Mouse (Mus musculus) midbrain, embryonic 13.5 days (tissue): ENCODE data around the gene Tppp2. TPM values are rescaled to one million over a fixed set of nuclear protein-coding genes. Genes with fewer than 3 reads are reported as not detected.
"Not testable (repeated sequence)": the region's sequence is repeated elsewhere in the genome, so short reads cannot be mapped to it uniquely, and the experiment has no call there.

Source experiments
- ATAC-seq: fragments of 200-750 bp; cut with Nextera tagmentation; 2 replicates; pipeline ENCODE4 v1.8.0; 2017; ENCODE audit warnings: mild to moderate bottlenecking, moderate TSS enrichment, moderate library complexity
- H3K27ac ChIP-seq: fragments of 300-500 bp; sonication (generic); 2 replicates; pipeline ENCODE4 v1.5.1; 2015; ENCODE audit warnings: inconsistent platforms, mild to moderate bottlenecking, moderate library complexity
- H3K27me3 ChIP-seq: fragments of 300-500 bp; sonication (generic); 2 replicates; pipeline ENCODE4 v1.6.1; 2015; ENCODE audit warnings: mild to moderate bottlenecking, inconsistent platforms
- H3K36me3 ChIP-seq: fragments of 300-500 bp; sonication (generic); 2 replicates; pipeline ENCODE4 v1.6.1; 2015; ENCODE audit warnings: mild to moderate bottlenecking, inconsistent platforms
- H3K4me1 ChIP-seq: fragments of 300-500 bp; sonication (generic); replicated peaks from 2 replicates; pipeline ENCODE4 v1.6.1; 2015; ENCODE audit warnings: inconsistent platforms
- H3K4me2 ChIP-seq: fragments of 300-500 bp; sonication (generic); replicated peaks from 2 replicates; pipeline ENCODE4 v1.6.1; 2015; ENCODE audit warnings: moderate library complexity, mild to moderate bottlenecking, inconsistent platforms
- H3K4me3 ChIP-seq: fragments of 300-500 bp; sonication (generic); replicated peaks from 2 replicates; pipeline ENCODE4 v1.5.1; 2015; ENCODE audit warnings: mild to moderate bottlenecking, inconsistent platforms
- H3K9ac ChIP-seq: fragments of 300-500 bp; sonication (generic); replicated peaks from 2 replicates; pipeline ENCODE4 v1.6.1; 2015; ENCODE audit warnings: mild to moderate bottlenecking, inconsistent platforms
- H3K9me3 ChIP-seq: fragments of 300-500 bp; sonication (generic); 2 replicates; pipeline ENCODE4 v1.6.1; 2016; ENCODE audit warnings: mild to moderate bottlenecking, inconsistent platforms
- WGBS: fragments of 180-500 bp; shearing (Covaris S2); methylation state at CpG from one replicate; pipeline ENCODE4 v1.1.7; 2015; 5-methylcytosine and 5-hydroxymethylcytosine counted together
- polyA plus RNA-seq: library from polyadenylated mRNA; unstranded; fragments of >200 nt; fragmentation: Nextera tagmentation; extraction: Ambion mirVana; gene quantifications from 2 replicates; pipeline ENCODE4 v1.2.1, GENCODE M21; 2015

Tppp2 gene
- polyA plus RNA-seq, 1 experiment from 2014 or later: not detected

DNA sequence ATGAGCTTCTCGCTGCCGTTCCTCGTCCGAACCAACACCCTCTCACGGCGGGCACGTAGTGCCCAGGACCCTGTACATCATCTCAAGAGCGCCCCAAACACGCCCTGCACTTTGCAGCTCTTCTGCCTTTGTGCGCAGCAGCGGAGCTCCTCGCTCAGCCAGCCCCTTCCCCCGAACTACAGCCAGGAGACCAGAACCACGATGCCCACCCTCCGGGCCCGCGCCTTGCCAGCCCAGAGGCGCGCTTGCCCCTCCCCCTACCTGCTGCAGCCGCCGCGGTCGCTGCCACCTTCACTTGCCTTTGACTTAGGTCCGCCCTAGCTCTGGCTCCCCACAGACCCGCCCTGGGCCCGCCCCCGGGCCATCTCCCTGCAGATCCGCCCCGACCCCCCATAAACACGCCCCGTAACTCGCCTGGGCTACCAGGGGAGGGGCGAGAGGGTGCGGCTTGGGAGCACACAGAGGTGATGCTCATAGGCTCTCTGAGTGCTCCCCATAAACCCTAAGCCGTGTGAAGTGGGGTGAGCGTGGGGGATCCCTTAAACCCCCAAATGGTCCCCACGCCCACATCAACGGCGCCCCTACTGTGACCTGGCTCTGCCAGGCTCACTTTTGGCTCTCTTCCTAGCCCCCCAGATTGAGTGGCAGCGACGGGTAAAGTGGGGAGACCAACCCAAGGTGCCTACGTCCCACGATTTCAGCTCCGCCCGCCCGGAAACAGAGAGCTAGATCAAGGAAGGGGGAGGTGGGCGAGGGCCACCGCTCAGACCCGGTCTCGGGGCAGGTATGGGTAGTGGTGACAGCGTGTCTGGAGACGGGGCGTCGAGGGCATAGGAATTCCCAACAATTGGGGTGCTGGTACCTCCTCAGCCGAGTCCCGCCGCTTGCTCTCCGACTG, 4.9 kb upstream of the Tppp2 start:
- Histone ChIP-seq H3K4me3 (peak overlapping the region; percentile 61), H3K4me2 (peak overlapping the region; percentile 99), H3K4me1 (peaks cover 25% of the 10 kb centered on the region), H3K9ac (peak overlapping the region; percentile 77), H3K9me3 (no peaks in the 10 kb centered on the region), H3K27me3 (peaks cover 7% of the 10 kb centered on the region), H3K36me3 (no peaks in the 10 kb centered on the region), H3K27ac (0 out of 2 replicates have a peak overlapping the region, but pooled peaks have one; percentile 30)
- peak; percentile 75 for ATAC-seq
- under 1% methylated on average over 58 of the region's 58 CpGs for WGBS

- H3K4me3 ChIP-seq: peak within 1 kb of the TSS; percentile 61
- peak within 1 kb of the TSS; percentile 65 for H3K27ac ChIP-seq
- ATAC-seq: peak; percentile 68
- under 1% methylated on average over 22 of the region's 23 CpGs for WGBS
- peak within 1 kb of the TSS; percentile 77 for H3K9ac ChIP-seq
- peaks cover 7% of the 10 kb centered on the region for H3K27me3 ChIP-seq
- H3K4me2 ChIP-seq: peak within 1 kb of the TSS; percentile 99
- H3K4me1 ChIP-seq: peaks cover 25% of the 10 kb centered on the region
- H3K9me3 ChIP-seq: no peaks in the 10 kb centered on the region
- H3K36me3 ChIP-seq: no peaks in the 10 kb centered on the region
Measured at GRCm38 (mm10) chr14:51913960-51914762, 4.1 kb upstream of the Tppp2 start, which contains the start of gene Ndrg2. Gene Ndrg2, minus strand, starts transcription at chr14:51914158.

GRCm38 (mm10) chr14:51915030-51915429, 3.2 kb upstream of the Tppp2 start:
- 33% methylated on average over 3 of the region's 3 CpGs for WGBS

GRCm38 (mm10) chr14:51916539-51916938, 1.7 kb upstream of the Tppp2 start:
- peaks cover 25% of the 10 kb centered on the region for H3K4me1 ChIP-seq
- ATAC-seq: no peak
- no peak overlapping the region for H3K4me3 ChIP-seq
- no peak overlapping the region for H3K27ac ChIP-seq
- no peak overlapping the region for H3K9ac ChIP-seq
- no peaks in the 10 kb centered on the region for H3K9me3 ChIP-seq
- no peaks in the 10 kb centered on the region for H3K36me3 ChIP-seq
- peaks cover 7% of the 10 kb centered on the region for H3K27me3 ChIP-seq
- H3K4me2 ChIP-seq: no peak overlapping the region
- WGBS: 86% methylated on average over 4 of the region's 4 CpGs

More at GRCm38 (mm10) chr14:51915030-51915429, 3.2 kb upstream of the Tppp2 start:
- Histone ChIP-seq H3K9me3 (no peaks in the 10 kb centered on the region), H3K36me3 (no peaks in the 10 kb centered on the region), H3K27me3 (peaks cover 7% of the 10 kb centered on the region), H3K4me2 (no peak overlapping the region), H3K4me1 (peaks cover 25% of the 10 kb centered on the region), H3K4me3 (no peak overlapping the region), H3K9ac (no peak overlapping the region), H3K27ac (peak overlapping the region; percentile 65)
- ATAC-seq: no peak

- no peak overlapping the region for H3K27ac ChIP-seq
- ATAC-seq: no peak
- H3K4me2 ChIP-seq: no peak overlapping the region
- H3K4me1 ChIP-seq: peaks cover 7% of the 10 kb centered on the region
- H3K9me3 ChIP-seq: no peaks in the 10 kb centered on the region
- H3K27me3 ChIP-seq: 0 out of 2 replicates have a peak, but pooled peaks cover under 1% of the 10 kb centered on the region
- H3K9ac ChIP-seq: no peak overlapping the region
- no peak overlapping the region for H3K4me3 ChIP-seq
- WGBS: 92% methylated on average over 4 of the region's 4 CpGs
- H3K36me3 ChIP-seq: no peaks in the 10 kb centered on the region
Measured at GRCm38 (mm10) chr14:51918966-51919365, 741 bp downstream of the Tppp2 start.

GRCm38 (mm10) chr14:51921759-51922570, 3.7 kb downstream of the Tppp2 start:
- no peaks in the 10 kb centered on the region for H3K36me3 ChIP-seq
- H3K27ac ChIP-seq: no peak overlapping the region
- no peaks in the 10 kb centered on the region for H3K27me3 ChIP-seq
- WGBS: 87% methylated on average over 16 of the region's 16 CpGs
- no peak overlapping the region for H3K4me2 ChIP-seq
- ATAC-seq: no peak
- no peak overlapping the region for H3K4me3 ChIP-seq
- no peaks in the 10 kb centered on the region for H3K9me3 ChIP-seq
- H3K4me1 ChIP-seq: no peaks in the 10 kb centered on the region
- no peak overlapping the region for H3K9ac ChIP-seq

- Histone ChIP-seq H3K9me3 (no peaks in the 10 kb centered on the region), H3K36me3 (no peaks in the 10 kb centered on the region), H3K27me3 (no peaks in the 10 kb centered on the region), H3K4me1 (no peaks in the 10 kb centered on the region), H3K4me2 (no peak within 1 kb of the TSS), H3K27ac (no peak within 1 kb of the TSS), H3K9ac (no peak within 1 kb of the TSS), H3K4me3 (no peak within 1 kb of the TSS)
- ATAC-seq: no peak
- 95% methylated on average over 7 of the region's 7 CpGs for WGBS
Measured at GRCm38 (mm10) chr14:51922571-51922865, 4.3 kb downstream of the Tppp2 start, which contains the start of gene Rnase13. Gene Rnase13, minus strand, starts transcription at chr14:51922773.

DNA sequence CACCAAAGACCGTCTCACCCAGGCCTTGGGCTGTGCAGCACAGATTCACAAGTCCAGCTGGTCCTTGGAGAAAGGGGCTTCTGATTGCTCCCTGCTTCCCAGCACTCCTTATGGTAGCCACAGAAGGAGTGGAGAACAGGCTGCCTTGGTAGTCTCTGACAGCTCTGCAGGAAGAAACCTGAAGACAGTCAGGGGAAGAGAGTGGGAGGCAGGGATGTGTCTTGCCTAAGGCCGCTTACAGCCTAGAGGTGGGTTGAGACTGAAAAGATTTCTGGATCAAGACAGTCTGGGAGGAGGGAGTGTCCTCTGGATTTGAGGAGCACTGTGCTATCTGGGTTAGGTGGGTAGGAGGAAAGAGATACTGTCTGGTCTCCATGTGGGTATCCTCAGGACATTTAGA, 4.7 kb downstream of the Tppp2 start:
- no peaks in the 10 kb centered on the region for H3K9me3 ChIP-seq
- H3K9ac ChIP-seq: no peak overlapping the region
- no peak overlapping the region for H3K4me3 ChIP-seq
- no peak overlapping the region for H3K4me2 ChIP-seq
- no peak overlapping the region for H3K27ac ChIP-seq
- 89% methylated on average over 2 of the region's 2 CpGs for WGBS
- no peaks in the 10 kb centered on the region for H3K27me3 ChIP-seq
- no peaks in the 10 kb centered on the region for H3K36me3 ChIP-seq
- no peak for ATAC-seq
- no peaks in the 10 kb centered on the region for H3K4me1 ChIP-seq

DNA sequence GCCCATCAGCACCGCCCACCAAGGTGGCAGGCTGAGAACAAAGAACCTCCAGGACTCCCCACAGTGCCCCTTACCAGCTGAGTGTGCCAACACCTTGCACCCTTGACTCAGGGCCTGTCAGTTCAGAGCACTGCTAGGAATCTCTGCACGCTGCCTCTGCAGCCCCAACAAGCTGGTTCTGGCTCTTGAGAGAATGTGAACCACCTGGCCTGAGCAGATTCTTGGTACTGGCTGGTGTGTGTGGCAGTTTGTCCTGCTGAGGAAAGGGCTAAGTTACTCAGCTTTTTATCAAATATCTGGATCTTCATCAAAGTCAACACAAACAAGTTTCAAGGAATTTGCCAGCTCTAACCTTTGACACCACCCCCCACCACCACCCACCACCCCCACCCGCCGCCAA, 5.3 kb downstream of the Tppp2 start:
- Histone ChIP-seq H3K4me2 (no peak overlapping the region), H3K36me3 (no peaks in the 10 kb centered on the region), H3K27ac (no peak overlapping the region), H3K4me3 (no peak overlapping the region), H3K4me1 (no peaks in the 10 kb centered on the region), H3K9me3 (no peaks in the 10 kb centered on the region), H3K27me3 (no peaks in the 10 kb centered on the region), H3K9ac (no peak overlapping the region)
- WGBS: 81% methylated on average over 4 of the region's 4 CpGs
- no peak for ATAC-seq

GRCm38 (mm10) chr14:51926930-51927329, 8.7 kb downstream of the Tppp2 start:
- H3K4me2 ChIP-seq, H3K9me3 ChIP-seq, H3K27ac ChIP-seq, H3K4me1 ChIP-seq, H3K9ac ChIP-seq, H3K36me3 ChIP-seq, ATAC-seq, H3K27me3 ChIP-seq, H3K4me3 ChIP-seq: not testable (repeated sequence)
- WGBS: 91% methylated on average over 11 of the region's 11 CpGs

GRCm38 (mm10) chr14:51929309-51929943, 11.2 kb downstream of the Tppp2 start:
- 84% methylated on average over 8 of the region's 8 CpGs for WGBS
- Histone ChIP-seq H3K9me3 (no peaks in the 10 kb centered on the region), H3K27me3 (no peaks in the 10 kb centered on the region), H3K9ac (no peak overlapping the region), H3K36me3 (no peaks in the 10 kb centered on the region), H3K4me1 (no peaks in the 10 kb centered on the region), H3K4me2 (no peak overlapping the region), H3K4me3 (no peak overlapping the region), H3K27ac (no peak overlapping the region)
- ATAC-seq: no peak
